ENCODE assay signal across 8 mouse cellular contexts in genomic region chr1:178527547-178528361, GRCm38 (mm10). TPM values are rescaled to one million over a fixed set of nuclear protein-coding genes. Genes with fewer than 3 reads are reported as not detected.
DNase-seq lines count a peak whose midpoint lies in the region; ATAC-seq and TF ChIP-seq lines count a peak whose summit lies in the region.

No protein-coding gene starts in this region.

- WGBS in forebrain, embryonic 16.5 days = under 1% methylated on average over 59 of the region's 59 CpGs
- under 1% methylated on average over 59 of the region's 59 CpGs for WGBS in lung, adult 2 months
- WGBS in olfactory bulb, adult 2 months = under 1% methylated on average over 59 of the region's 59 CpGs

- no peak for TF ChIP-seq POLR2A in lung, adult 2 months (IDR thresholded peaks at IDR 0.05; ENCODE audit: borderline replicate concordance, extremely low read depth, low read depth, low read length)
- TF ChIP-seq POLR2A in olfactory bulb, adult 2 months (IDR thresholded peaks at IDR 0.05; ENCODE audit: insufficient read depth, low read depth, low read length) = no peak

- TF ChIP-seq CTCF in lung, adult 2 months (IDR thresholded peaks at IDR 0.05; ENCODE audit: insufficient read depth, low read length) = no peak
- no peak for TF ChIP-seq CTCF in olfactory bulb, adult 2 months (IDR thresholded peaks at IDR 0.05; ENCODE audit: insufficient read depth, low read depth, low read length)

- ATAC-seq in forebrain, embryonic 16.5 days = peak; percentile 21

- intact Hi-C loops in heart, postnatal 14 days (cut with DNase I) = loop anchor here (1.0 to 2.0 kb wide), 4 partner anchors 433 to 949 kb away; no protein-coding TSS in a partner anchor

- peak overlapping the region; percentile 74 for H3K4me3 ChIP-seq in forebrain, embryonic 16.5 days (replicated peaks; ENCODE audit: low read length)
- peak overlapping the region; percentile 45 for H3K4me3 ChIP-seq in lung, adult 2 months (replicated peaks; ENCODE audit: extremely low read depth, low read depth, low read length)
- peak overlapping the region; percentile 55 for H3K4me3 ChIP-seq in olfactory bulb, adult 2 months (ENCODE audit: insufficient read depth, low read depth, low read length)

- H3K27me3 ChIP-seq in forebrain, embryonic 16.5 days (replicated peaks; ENCODE audit: control insufficient read depth, insufficient read depth, low read length) = peaks cover 9% of the 10 kb centered on the region; the same call in 1 of the 2 replicates

- H3K4me1 ChIP-seq in forebrain, embryonic 16.5 days (replicated peaks; ENCODE audit: control insufficient read depth, insufficient read depth, low read length) = peaks cover 29% of the 10 kb centered on the region
- peaks cover 9% of the 10 kb centered on the region; the same call in 1 of the 2 replicates for H3K4me1 ChIP-seq in lung, adult 2 months (ENCODE audit: control insufficient read depth, insufficient read depth, low read length)
- H3K4me1 ChIP-seq in olfactory bulb, adult 2 months (ENCODE audit: control insufficient read depth, insufficient read depth, low read length) = peaks cover 23% of the 10 kb centered on the region

- no peaks in the 10 kb centered on the region for H3K36me3 ChIP-seq in forebrain, embryonic 16.5 days (ENCODE audit: control insufficient read depth, insufficient read depth)

- peak overlapping the region; percentile 68 for H3K9ac ChIP-seq in forebrain, embryonic 16.5 days (replicated peaks; ENCODE audit: low read depth, low read length)

- peak overlapping the region; percentile 93 for H3K4me2 ChIP-seq in forebrain, embryonic 16.5 days (ENCODE audit: low read length)

- H3K27ac ChIP-seq in forebrain, embryonic 16.5 days (ENCODE audit: low read length) = no peak overlapping the region
- H3K27ac ChIP-seq in olfactory bulb, adult 2 months (ENCODE audit: insufficient read depth, low read depth, low read length) = no peak overlapping the region

- DNase-seq in ES-CJ7 (ENCODE audit: low read depth, low spot score) = peak; percentile 41
- peak; percentile 45 to 66 for DNase-seq in cerebellum, adult 18-20 months
- DNase-seq in heart, postnatal 14 days = peak; percentile 39 to 51
- DNase-seq in layer of hippocampus, adult 18-20 months (ENCODE audit: low spot score in 2 of 2) = peak; percentile 23 to 42
- DNase-seq in lung, adult 2 months = peak; percentile 33
- DNase-seq in thymus, postnatal 4 days = peak; percentile 71

- no peaks in the 10 kb centered on the region for H3K9me3 ChIP-seq in forebrain, embryonic 16.5 days (ENCODE audit: control insufficient read depth, low read length)

RNA-seq across cellular contexts. Expression of gene Kif26b, which starts 1.2 kb away (rescaled TPM):
- 4.7 and 5.3 TPM in 2 replicates for polyA plus RNA-seq in forebrain, embryonic 16.5 days (2015; fragmentation: Nextera tagmentation; extraction: Ambion mirVana)
- 1 to 10 TPM; 4.5 to 5.9 TPM for total RNA-seq in heart, postnatal 14 days (2021)
- 10 to 100 TPM; 18.9 to 20.7 TPM for total RNA-seq in layer of hippocampus, adult 18-20 months (2021)
- 2.0 and 3.6 TPM in 2 replicates for polyA plus RNA-seq in lung, adult 2 months (2012; rRNA removed)
- polyA plus RNA-seq in olfactory bulb, adult 2 months (2012; ENCODE audit: insufficient read depth, insufficient read length, low replicate concordance, missing spikeins) = not detected in 2 replicates
